Mouse (Mus musculus): ENCODE results near the gene Fam189a1.

DNA sequence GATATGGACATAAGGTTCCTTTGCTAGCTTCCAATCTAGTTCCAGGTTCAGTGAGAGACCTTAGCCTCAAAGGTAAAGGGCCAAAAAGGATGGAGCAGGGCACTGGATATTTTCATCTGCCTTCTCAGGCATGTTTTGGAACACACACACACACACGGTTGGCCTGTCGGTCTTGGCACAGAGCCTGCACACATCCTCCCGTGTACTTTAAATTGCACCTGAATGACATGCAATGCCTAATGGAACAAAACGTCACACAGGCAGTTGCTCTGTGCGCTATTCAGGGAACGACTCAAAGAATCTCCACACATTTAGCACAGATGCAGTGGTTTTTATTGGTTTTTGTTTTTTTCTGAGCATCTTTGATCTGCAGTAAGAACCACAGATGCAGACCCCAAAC, 11.5 kb downstream of the Fam189a1 start:
- TF ChIP-seq CTCF (IDR thresholded peaks at IDR 0.05 in 2 of 3, conservative IDR thresholded peaks at IDR 0.05 in 1 of 3; ENCODE audit: control insufficient read depth in 1 of 3, insufficient read depth in 1 of 3, low read depth in 2 of 3, low read length in 3 of 3, poor library complexity in 1 of 3, severe bottlenecking in 1 of 3) (no peak), GATA1 (IDR thresholded peaks at IDR 0.05; ENCODE audit: low read depth, low read length) (no peak), ZNF384 (IDR thresholded peaks at IDR 0.05; ENCODE audit: low read depth, low read length) (no peak), SIN3A (IDR thresholded peaks at IDR 0.05; ENCODE audit: low read length) (no peak), USF1 (IDR thresholded peaks at IDR 0.05; ENCODE audit: low read depth, low read length) (no peak), GABPA (IDR thresholded peaks at IDR 0.05; ENCODE audit: low read depth, low read length) (no peak), MEF2A (IDR thresholded peaks at IDR 0.05; ENCODE audit: extremely low read depth, insufficient replicate concordance, low read depth, low read length, poor library complexity, severe bottlenecking) (no peak)
